Mouse (Mus musculus): ENCODE measurements around the gene Foxn3.

Foxn3 gene

DNA sequence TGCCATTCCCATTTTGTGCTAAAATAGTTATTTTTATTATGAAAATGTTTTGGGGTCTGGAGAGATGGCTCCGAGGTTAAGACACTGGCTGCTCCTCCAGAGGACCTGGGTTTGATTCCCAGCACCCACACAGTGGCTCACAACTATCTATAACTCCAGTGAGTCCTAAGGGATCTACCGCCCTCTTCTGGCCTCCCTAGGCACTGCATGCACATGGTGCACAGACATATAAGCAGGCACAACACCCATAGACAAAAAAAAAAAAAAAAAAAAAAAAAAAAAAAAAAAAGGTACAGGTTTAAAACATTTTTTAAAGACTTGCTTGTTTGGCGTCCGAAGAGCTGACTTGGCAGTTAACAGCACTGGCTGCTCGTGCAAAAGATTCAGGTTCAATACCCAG, 391.2 kb downstream of the Foxn3 start:
- DNase-seq (ENCODE audit: low spot score), result no peak

DNA sequence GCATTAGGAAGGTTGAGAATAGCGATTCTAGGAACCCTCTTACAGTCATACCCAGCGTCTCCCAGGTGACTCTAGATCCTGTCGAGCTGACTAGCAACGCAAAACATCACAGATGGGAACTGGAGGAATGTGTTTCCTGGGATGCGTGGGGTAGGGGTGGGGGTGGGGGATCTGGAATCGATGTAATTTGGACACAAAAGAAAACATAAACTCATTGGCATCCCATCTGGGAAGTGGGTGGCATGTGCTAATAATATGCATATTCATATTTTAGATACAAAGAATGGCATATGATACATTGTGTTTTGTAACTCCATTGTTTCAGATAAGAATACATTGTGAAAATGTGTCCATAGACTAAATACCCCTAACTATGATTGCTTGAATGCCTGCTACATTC, 393.5 kb downstream of the Foxn3 start:
- no peak for DNase-seq (ENCODE audit: low spot score)

DNA sequence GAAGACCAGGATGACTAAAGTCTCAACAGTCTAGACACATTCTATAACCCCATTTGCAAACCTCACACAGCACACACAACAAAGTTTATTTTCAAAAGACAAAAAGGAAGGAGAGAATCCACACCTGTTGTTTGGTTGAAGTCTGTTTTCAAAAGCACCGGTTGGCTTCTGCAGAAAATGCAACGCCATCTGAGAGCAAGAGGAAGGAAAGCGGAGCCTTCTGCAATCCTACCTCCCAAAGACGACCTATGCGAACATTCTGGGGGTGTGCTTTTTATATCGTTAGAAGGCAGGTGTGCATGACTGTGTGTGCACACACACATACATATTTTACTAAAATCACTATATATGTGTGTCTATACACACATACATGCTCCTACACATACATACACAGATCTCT, 397.3 kb downstream of the Foxn3 start:
- no peak for DNase-seq (ENCODE audit: low spot score)

DNA sequence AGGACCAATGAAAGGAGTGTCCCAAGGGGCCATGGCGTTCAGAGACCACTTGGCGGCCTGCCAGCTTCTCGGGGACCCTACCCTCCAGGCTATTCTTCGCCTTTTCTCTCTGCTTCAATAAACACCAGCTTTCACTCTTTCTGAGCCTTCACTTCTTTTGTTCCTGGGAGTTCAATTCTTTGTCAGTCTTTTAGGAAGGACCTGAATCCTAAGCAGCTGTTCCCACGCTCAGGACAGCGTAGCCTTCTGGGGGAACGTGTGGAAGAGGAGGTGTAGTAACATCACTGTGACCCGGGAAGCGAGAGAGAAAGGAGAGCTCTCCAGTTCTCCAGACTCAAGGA, 400.1 kb downstream of the Foxn3 start:
- no peak for DNase-seq (ENCODE audit: low spot score)

DNA sequence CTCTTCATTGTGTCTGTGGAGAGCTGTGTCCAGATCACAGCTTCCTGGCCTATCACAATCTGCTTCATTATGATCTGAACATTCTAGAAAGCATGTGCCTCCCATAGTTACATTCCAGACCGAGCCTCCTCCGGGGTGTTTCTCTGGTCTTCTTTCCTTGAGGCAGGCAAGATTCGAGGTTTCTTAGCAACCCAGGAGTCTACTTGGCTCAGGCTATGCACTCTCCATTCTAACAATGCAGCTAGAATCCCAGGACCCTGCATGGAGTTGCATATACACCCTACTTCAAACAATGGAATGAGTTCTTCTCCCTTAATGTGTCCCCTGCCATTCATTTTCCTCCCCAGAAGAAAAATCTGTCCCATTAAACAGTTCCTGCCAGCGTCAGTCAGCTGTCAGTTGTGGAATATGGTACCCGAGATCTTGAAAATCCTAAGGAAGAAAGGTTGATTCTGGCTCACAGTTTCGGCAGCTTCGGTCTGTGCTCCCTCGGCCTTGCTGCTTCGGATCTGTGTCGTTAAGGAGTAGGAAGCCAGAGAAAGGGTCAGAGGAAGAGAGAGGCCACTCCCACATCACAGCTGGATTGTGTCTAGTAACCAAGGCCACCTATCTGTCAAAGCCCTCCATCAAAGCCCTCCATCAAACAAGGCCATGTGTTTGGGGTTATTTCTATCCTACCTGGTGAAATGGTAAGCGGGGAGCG, 400.6 kb downstream of the Foxn3 start:
- DNase-seq (ENCODE audit: low spot score), result no peak

- DNase-seq (ENCODE audit: low spot score), result no peak
Measured at GRCm38 (mm10) chr12:99162188-99162587, 401.2 kb downstream of the Foxn3 start.

DNA sequence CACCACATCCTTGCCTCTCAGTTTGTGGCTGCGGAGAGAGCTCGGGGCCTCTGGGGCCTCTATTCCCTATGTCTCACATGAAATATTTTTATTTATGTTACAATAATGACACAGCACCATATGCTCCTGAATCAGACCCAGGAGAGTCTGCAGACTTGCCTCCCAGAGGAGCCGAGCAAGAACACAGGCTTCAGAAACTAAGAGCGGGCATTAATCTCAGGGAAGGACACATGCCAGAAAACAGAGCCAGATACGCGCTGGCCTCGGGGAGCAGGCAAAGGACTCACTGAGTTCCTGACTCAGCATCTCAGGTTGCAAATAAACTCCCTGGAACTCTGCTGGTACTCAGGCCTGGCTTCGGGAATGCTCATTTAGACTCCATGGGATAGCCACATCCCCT, 403.3 kb downstream of the Foxn3 start:
- DNase-seq (ENCODE audit: low spot score), result peak; percentile 17

GRCm38 (mm10) chr12:99155904-99156303, 407.5 kb downstream of the Foxn3 start:
- DNase-seq (ENCODE audit: low spot score), result no peak

- DNase-seq (ENCODE audit: low spot score), result no peak
Measured at GRCm38 (mm10) chr12:99154230-99154629, 409.2 kb downstream of the Foxn3 start.

DNA sequence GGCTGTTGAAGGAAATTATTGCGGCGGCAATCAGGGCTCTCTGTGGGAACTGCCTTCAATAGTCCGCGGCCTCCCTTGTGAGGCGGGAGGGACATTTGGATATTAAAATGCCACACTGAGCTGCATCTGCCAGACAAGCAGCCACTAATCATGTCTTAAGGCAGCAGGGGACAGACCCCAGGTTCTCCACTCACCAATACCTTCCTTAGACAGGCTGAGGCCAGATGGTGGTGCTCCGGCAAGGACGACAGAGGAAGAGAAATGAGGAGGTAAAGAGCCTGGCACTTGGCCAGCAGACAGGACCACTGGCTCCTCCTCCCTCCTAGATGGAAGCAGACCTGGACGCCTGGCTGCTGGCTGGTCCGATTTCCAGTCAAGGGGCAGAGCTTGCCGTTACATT, 409.7 kb downstream of the Foxn3 start:
- no peak for DNase-seq (ENCODE audit: low spot score)

DNA sequence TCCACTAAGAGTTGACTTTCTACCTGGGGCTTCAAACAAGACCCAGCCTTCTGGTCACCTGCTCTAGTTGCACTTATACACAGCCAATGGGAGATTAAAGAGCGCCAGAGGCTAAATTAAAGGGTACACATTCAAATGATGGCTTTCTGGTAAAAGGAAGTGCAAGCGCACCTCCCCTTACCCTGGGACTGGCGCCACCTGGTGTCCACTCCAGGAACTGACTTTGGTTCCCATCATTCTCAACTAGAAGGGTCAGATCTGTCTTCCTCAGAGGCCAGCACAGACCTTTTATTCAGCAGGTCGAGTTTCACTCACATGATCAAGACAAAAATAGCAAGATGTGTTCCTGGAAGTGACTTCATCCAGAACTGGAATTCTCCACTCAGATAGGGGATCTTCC, 413.3 kb downstream of the Foxn3 start:
- DNase-seq (ENCODE audit: low spot score), result peak; percentile 53

DNA sequence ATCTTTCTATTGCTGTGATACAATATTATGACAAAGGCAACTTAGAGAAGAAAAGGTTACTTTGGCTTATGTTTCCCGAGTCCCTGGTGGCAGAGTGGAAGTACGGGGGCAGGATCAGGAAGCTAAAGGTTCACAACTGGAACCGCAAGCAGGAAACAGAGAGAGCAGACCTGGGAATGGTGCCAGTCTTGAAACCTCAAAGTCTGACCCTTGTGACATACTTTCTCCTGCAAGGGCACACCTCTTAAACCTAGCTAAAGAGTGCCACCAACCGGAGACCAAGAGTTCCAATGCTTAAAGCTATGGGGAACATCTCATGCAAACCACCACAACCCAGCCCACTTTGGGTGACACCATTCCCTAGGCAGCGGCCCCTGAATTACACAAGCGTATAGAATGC, 414.2 kb downstream of the Foxn3 start:
- DNase-seq (ENCODE audit: low spot score), result no peak

All from ovary, postnatal 36 days (tissue).